Mouse (Mus musculus): ENCODE data around the gene Cyp4f16. TPM values are rescaled to one million over a fixed set of nuclear protein-coding genes. Genes with fewer than 3 reads are reported as not detected.

The Cyp4f16 gene
- total and polyA plus RNA-seq, 2 experiments: 4.1 to 5.1 TPM

DNA sequence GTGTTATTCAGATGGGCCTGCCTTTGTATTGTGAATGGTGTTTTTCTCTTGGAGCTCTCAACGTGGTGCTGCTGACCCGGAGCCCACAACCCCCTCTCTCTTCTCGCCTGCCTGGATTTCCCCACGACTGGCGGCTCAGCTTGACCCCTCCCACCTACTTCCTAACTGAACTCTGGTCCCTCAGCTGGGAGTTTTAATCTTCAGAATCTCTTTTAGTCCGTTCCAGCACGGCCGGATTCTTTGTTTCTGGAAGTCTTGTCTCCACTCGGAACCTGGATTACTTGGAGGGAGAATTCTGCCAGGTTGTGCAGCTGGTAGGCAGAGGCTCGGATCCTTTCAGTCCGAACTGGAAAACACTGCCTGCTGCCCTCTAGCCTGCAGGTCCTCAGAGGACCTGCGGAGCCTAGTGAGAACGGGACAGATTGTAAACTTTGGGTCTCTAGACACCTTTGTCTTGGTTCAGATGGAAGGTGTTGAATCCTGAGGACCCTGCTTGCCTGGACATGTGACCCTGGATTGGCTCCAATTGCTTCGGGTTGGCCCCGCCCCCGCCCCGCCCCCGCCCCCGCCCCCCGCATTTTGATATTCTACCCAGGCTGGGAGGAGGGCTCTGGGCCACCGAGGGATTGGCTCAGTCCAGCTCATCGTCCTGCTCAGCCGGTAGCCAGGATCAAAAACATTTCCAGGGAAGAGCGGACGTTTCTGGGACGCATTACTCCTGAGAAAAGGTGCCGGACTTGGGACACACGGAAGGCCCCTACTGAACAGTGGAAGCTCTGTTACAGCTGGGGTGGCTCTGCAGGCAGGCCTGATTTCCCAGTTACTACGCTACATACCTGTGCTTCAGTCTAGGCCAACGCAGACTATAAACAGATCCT, 30.3 kb upstream of the Cyp4f16 start, which contains the start of gene Cyp4f17:
Cyp4f17 (plus strand) TSS at position 200 of the 878 bp plus-strand sequence.
- WGBS: under 1% methylated on average over 30 of the region's 30 CpGs
- H3K4me1 ChIP-seq (ENCODE audit: control insufficient read depth, insufficient read depth, low read length): peaks cover 20% of the 10 kb centered on the region
- peaks cover 13% of the 10 kb centered on the region for H3K36me3 ChIP-seq (ENCODE audit: control insufficient read depth, insufficient read depth, low read length)
- TF ChIP-seq CTCF (IDR thresholded peaks at IDR 0.05; ENCODE audit: low read depth, low read length): no peak
- peak; percentile 88 for TF ChIP-seq POLR2A (IDR thresholded peaks at IDR 0.05; ENCODE audit: extremely low read depth, insufficient read depth, low read length)
- H3K27me3 ChIP-seq (ENCODE audit: control insufficient read depth, insufficient read depth, low read length): no peaks in the 10 kb centered on the region
- H3K4me3 ChIP-seq (ENCODE audit: insufficient read depth, low read depth, low read length): peak within 1 kb of the TSS; percentile 61
- DNase-seq (ENCODE audit: extremely low read depth, low read depth, low spot score): peak; percentile 78
- H3K79me2 ChIP-seq (ENCODE audit: control insufficient read depth, insufficient read depth, low read length): no peaks in the 10 kb centered on the region; the same call in 1 of the 2 replicates
- H3K9ac ChIP-seq (ENCODE audit: low read depth, low read length): peak within 1 kb of the TSS; percentile 90
- H3K27ac ChIP-seq (replicated peaks; ENCODE audit: insufficient read depth, low read depth, low read length): peak within 1 kb of the TSS; percentile 90

- 32% methylated on average over 9 of the region's 9 CpGs for whole genome bisulfite sequencing
- Histone ChIP-seq H3K27me3 (ENCODE audit: control insufficient read depth, insufficient read depth, low read length) (no peaks in the 10 kb centered on the region), H3K4me3 (ENCODE audit: insufficient read depth, low read depth, low read length) (peak overlapping the region; percentile 61), H3K27ac (replicated peaks; ENCODE audit: insufficient read depth, low read depth, low read length) (peak overlapping the region; percentile 90), H3K9ac (ENCODE audit: low read depth, low read length) (peak overlapping the region; percentile 90), H3K36me3 (ENCODE audit: control insufficient read depth, insufficient read depth, low read length) (peaks cover 13% of the 10 kb centered on the region), H3K4me1 (ENCODE audit: control insufficient read depth, insufficient read depth, low read length) (peaks cover 16% of the 10 kb centered on the region), H3K79me2 (ENCODE audit: control insufficient read depth, insufficient read depth, low read length) (no peaks in the 10 kb centered on the region; the same call in 1 of the 2 replicates)
- TF ChIP-seq CTCF (IDR thresholded peaks at IDR 0.05; ENCODE audit: low read depth, low read length) (no peak), POLR2A (IDR thresholded peaks at IDR 0.05; ENCODE audit: extremely low read depth, insufficient read depth, low read length) (no peak)
- no peak for DNase-seq (ENCODE audit: extremely low read depth, low read depth, low spot score)
Measured at GRCm38 (mm10) chr17:32506729-32507245, 29.6 kb upstream of the Cyp4f16 start.

DNA sequence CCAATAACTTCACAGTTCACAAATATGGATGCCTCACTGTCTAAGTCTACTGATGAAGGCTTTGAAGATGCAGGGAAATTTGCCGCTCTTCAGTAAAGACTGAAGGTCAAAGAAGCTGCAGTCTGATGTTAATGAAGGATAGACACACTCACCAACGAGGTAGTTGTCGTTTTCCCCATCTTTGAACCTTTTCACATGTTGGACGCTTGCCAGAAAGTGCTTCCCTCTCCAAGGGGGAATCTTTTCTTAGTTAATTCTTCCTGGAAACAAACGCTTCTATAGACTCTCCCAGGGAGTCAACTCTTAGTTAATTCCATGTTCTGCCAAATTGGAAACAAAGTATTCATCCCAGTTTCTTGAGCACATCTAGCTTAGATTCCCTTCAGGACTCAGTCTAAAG, 20.2 kb upstream of the Cyp4f16 start:
- H3K9ac ChIP-seq (ENCODE audit: low read depth, low read length): no peak overlapping the region
- H3K79me2 ChIP-seq (ENCODE audit: control insufficient read depth, insufficient read depth, low read length): no peaks in the 10 kb centered on the region
- H3K27ac ChIP-seq (replicated peaks; ENCODE audit: insufficient read depth, low read depth, low read length): no peak overlapping the region
- whole genome bisulfite sequencing: 83% methylated on average over 5 of the region's 5 CpGs
- DNase-seq (ENCODE audit: extremely low read depth, low read depth, low spot score): no peak
- H3K4me3 ChIP-seq (ENCODE audit: insufficient read depth, low read depth, low read length): no peak overlapping the region
- TF ChIP-seq POLR2A (IDR thresholded peaks at IDR 0.05; ENCODE audit: extremely low read depth, insufficient read depth, low read length): no peak
- no peak for TF ChIP-seq CTCF (IDR thresholded peaks at IDR 0.05; ENCODE audit: low read depth, low read length)
- H3K4me1 ChIP-seq (ENCODE audit: control insufficient read depth, insufficient read depth, low read length): no peaks in the 10 kb centered on the region
- peaks cover 31% of the 10 kb centered on the region for H3K36me3 ChIP-seq (ENCODE audit: control insufficient read depth, insufficient read depth, low read length)
- H3K27me3 ChIP-seq (ENCODE audit: control insufficient read depth, insufficient read depth, low read length): no peaks in the 10 kb centered on the region

- Histone ChIP-seq H3K36me3 (ENCODE audit: control insufficient read depth, insufficient read depth, low read length) (peaks cover 52% of the 10 kb centered on the region), H3K4me1 (ENCODE audit: control insufficient read depth, insufficient read depth, low read length) (no peaks in the 10 kb centered on the region; the same call in 1 of the 2 replicates), H3K79me2 (ENCODE audit: control insufficient read depth, insufficient read depth, low read length) (no peaks in the 10 kb centered on the region), H3K4me3 (ENCODE audit: insufficient read depth, low read depth, low read length) (no peak overlapping the region), H3K27ac (replicated peaks; ENCODE audit: insufficient read depth, low read depth, low read length) (no peak overlapping the region), H3K27me3 (ENCODE audit: control insufficient read depth, insufficient read depth, low read length) (no peaks in the 10 kb centered on the region), H3K9ac (ENCODE audit: low read depth, low read length) (no peak overlapping the region)
- WGBS: 76% methylated on average over 5 of the region's 5 CpGs
- no peak for DNase-seq (ENCODE audit: extremely low read depth, low read depth, low spot score)
- TF ChIP-seq POLR2A (IDR thresholded peaks at IDR 0.05; ENCODE audit: extremely low read depth, insufficient read depth, low read length): no peak
- no peak for TF ChIP-seq CTCF (IDR thresholded peaks at IDR 0.05; ENCODE audit: low read depth, low read length)
Measured at GRCm38 (mm10) chr17:32521981-32522380, 14.4 kb upstream of the Cyp4f16 start.

DNA sequence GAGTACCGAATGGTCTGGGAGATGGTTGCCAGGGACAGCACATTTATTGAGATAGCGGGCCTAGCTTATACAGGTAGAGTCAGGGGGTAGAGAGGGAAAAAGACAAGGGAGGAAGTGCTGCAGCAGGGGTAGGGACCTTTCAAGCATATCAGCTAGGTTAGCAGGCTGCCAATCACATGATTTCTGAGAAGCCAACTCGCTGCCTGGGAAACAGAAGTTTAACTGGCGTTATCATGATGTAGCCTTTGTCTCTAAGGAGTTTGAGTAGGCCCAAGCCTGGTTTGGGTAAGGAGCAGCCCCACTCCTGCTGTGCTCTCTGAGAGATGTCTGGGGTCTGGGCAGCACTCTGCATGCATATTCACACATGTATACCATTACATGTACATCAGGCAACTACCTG, 14.0 kb upstream of the Cyp4f16 start:
- TF ChIP-seq CTCF (IDR thresholded peaks at IDR 0.05; ENCODE audit: low read depth, low read length) (no peak), POLR2A (IDR thresholded peaks at IDR 0.05; ENCODE audit: extremely low read depth, insufficient read depth, low read length) (no peak)

More for the DNA sequence above, 14.0 kb upstream of the Cyp4f16 start:
- no peak for DNase-seq (ENCODE audit: extremely low read depth, low read depth, low spot score)
- peaks cover 53% of the 10 kb centered on the region for H3K36me3 ChIP-seq (ENCODE audit: control insufficient read depth, insufficient read depth, low read length)
- no peak overlapping the region for H3K4me3 ChIP-seq (ENCODE audit: insufficient read depth, low read depth, low read length)
- H3K27ac ChIP-seq (replicated peaks; ENCODE audit: insufficient read depth, low read depth, low read length): no peak overlapping the region
- H3K9ac ChIP-seq (ENCODE audit: low read depth, low read length): no peak overlapping the region
- WGBS: 94% methylated on average over 4 of the region's 4 CpGs
- no peaks in the 10 kb centered on the region for H3K27me3 ChIP-seq (ENCODE audit: control insufficient read depth, insufficient read depth, low read length)
- H3K4me1 ChIP-seq (ENCODE audit: control insufficient read depth, insufficient read depth, low read length): no peaks in the 10 kb centered on the region; the same call in 1 of the 2 replicates
- H3K79me2 ChIP-seq (ENCODE audit: control insufficient read depth, insufficient read depth, low read length): no peaks in the 10 kb centered on the region

Data from liver, adult 2 months (tissue).